ENCODE assay signal across 10 mouse cellular contexts in the genomic region with DNA sequence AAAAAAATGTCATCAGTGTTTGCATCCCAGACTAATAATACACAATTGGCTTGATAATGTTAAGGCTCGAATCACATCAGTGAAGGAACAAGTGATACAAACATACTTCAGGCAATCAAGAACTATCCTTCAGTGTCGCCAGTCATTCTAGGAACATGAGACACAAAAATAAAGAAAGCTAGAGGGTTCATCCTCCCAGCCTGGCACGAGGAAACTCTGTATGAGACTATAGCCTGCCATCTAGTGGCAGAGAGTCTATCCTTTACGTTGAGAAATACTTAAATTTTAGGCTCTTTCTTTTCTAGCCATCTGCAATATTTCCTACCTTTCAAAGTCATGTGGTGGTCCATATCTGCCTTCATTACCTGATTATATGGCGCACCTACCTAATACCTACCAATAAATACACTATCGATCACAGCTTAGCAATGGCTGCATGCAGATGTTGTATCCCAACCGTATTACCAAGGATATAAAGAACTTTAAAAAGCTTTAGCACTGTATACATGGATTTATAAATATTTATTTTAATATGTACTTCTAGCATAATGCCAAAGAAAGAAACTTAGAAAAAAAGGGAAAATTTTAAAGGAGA.
DNase-seq lines count a peak whose midpoint lies in the region; ATAC-seq and TF ChIP-seq lines count a peak whose summit lies in the region.
"Had no signal": no experiment of that assay in that cellular context is flagged by ENCODE, and none has a peak within 500 bp of the region (broad histone marks: within the 10 kb centered on the region; RNA-seq: fewer than 3 reads in every experiment).

No protein-coding gene starts in this region.

- WGBS in kidney, embryonic 14.5 days: 42% methylated on average over 7 of the region's 7 CpGs
- WGBS in kidney, embryonic 16.5 days: 46% methylated on average over 7 of the region's 7 CpGs

- no peak overlapping the region for H3K4me2 ChIP-seq in kidney, embryonic 14.5 days (replicated peaks; ENCODE audit: low read depth, low read length)
- no peak overlapping the region for H3K4me2 ChIP-seq in kidney, embryonic 16.5 days (replicated peaks; ENCODE audit: low read depth, low read length)
- H3K4me2 ChIP-seq: limb, embryonic 13.5 days had no signal

- TF ChIP-seq CTCF in E14TG2a.4 (conservative IDR thresholded peaks at IDR 0.05; ENCODE audit: low read length): peak; percentile 49

- H3K9ac ChIP-seq in kidney, embryonic 14.5 days (ENCODE audit: low read depth, low read length): no peak overlapping the region
- no peak overlapping the region for H3K9ac ChIP-seq in kidney, embryonic 16.5 days (replicated peaks; ENCODE audit: low read length)
- H3K9ac ChIP-seq: limb, embryonic 13.5 days had no signal

- H3K9me3 ChIP-seq in kidney, embryonic 14.5 days (ENCODE audit: control insufficient read depth, low read length): no peaks in the 10 kb centered on the region
- no peaks in the 10 kb centered on the region for H3K9me3 ChIP-seq in kidney, embryonic 16.5 days (ENCODE audit: low read length)
- no peaks in the 10 kb centered on the region for H3K9me3 ChIP-seq in E14TG2a.4 (ENCODE audit: low read length)
- H3K9me3 ChIP-seq: limb, embryonic 13.5 days had no signal

- H3K27ac ChIP-seq in kidney, embryonic 14.5 days (ENCODE audit: low read depth, low read length): no peak overlapping the region
- no peak overlapping the region for H3K27ac ChIP-seq in kidney, embryonic 16.5 days (ENCODE audit: low read length)
- H3K27ac ChIP-seq: limb, embryonic 13.5 days had no signal

- H3K4me1 ChIP-seq in kidney, embryonic 14.5 days (ENCODE audit: control insufficient read depth, insufficient read depth, low read length): no peaks in the 10 kb centered on the region
- no peaks in the 10 kb centered on the region for H3K4me1 ChIP-seq in kidney, embryonic 16.5 days (ENCODE audit: insufficient read depth, low read length)
- H3K4me1 ChIP-seq in E14TG2a.4 (replicated peaks; ENCODE audit: low read depth, low read length): no peaks in the 10 kb centered on the region
- H3K4me1 ChIP-seq: limb, embryonic 13.5 days had no signal

- no peaks in the 10 kb centered on the region for H3K27me3 ChIP-seq in kidney, embryonic 14.5 days (ENCODE audit: control insufficient read depth, insufficient read depth, low read length)
- H3K27me3 ChIP-seq in kidney, embryonic 16.5 days (ENCODE audit: insufficient read depth, low read length): no peaks in the 10 kb centered on the region
- H3K27me3 ChIP-seq in E14TG2a.4 (ENCODE audit: insufficient read depth, low read length): no peaks in the 10 kb centered on the region
- H3K27me3 ChIP-seq: limb, embryonic 13.5 days had no signal

- DNase-seq in ZHBTc4 (ENCODE audit: low read depth, low spot score): peak; percentile 59
- DNase-seq in mesoderm, embryonic 11.5 days (ENCODE audit: low read depth, low spot score): peak; percentile 24
- no peak for DNase-seq in thymus, postnatal 4 days
- no peak for DNase-seq in cerebellum, postnatal 25 days
- DNase-seq: adrenal gland, adult 2 months had no signal

- ATAC-seq in kidney, embryonic 14.5 days (ENCODE audit: low FRiP score, low TSS enrichment): 0 out of 2 replicates have a peak, but pooled peaks have one; percentile 52
- no peak for ATAC-seq in kidney, embryonic 16.5 days (ENCODE audit: low FRiP score, low TSS enrichment)
- no peak for ATAC-seq in erythroid progenitor cell, adult 5-6 weeks (replicated peaks; ENCODE audit: low FRiP score, poor library complexity, severe bottlenecking)

- H3K36me3 ChIP-seq in kidney, embryonic 14.5 days (ENCODE audit: control insufficient read depth, insufficient read depth, low read length): no peaks in the 10 kb centered on the region
- H3K36me3 ChIP-seq in kidney, embryonic 16.5 days (ENCODE audit: insufficient read depth, low read length): no peaks in the 10 kb centered on the region
- no peaks in the 10 kb centered on the region for H3K36me3 ChIP-seq in E14TG2a.4 (ENCODE audit: insufficient read depth, low read length)
- H3K36me3 ChIP-seq: limb, embryonic 13.5 days had no signal

- no peak overlapping the region for H3K4me3 ChIP-seq in kidney, embryonic 14.5 days (ENCODE audit: low read length)
- H3K4me3 ChIP-seq in kidney, embryonic 16.5 days (ENCODE audit: low read length): no peak overlapping the region
- H3K4me3 ChIP-seq in E14TG2a.4 (replicated peaks; ENCODE audit: low read length): no peak overlapping the region
- H3K4me3 ChIP-seq: limb, embryonic 13.5 days had no signal

Comparison
In these comparisons a context has a peak if more than half of its experiments do, and no peak if none do; other contexts are left out.
1. DNase-seq: peak in ZHBTc4 (single experiment) and mesoderm, embryonic 11.5 days (single experiment); none in thymus, postnatal 4 days (single experiment) and cerebellum, postnatal 25 days (0 of 2).